Mouse (Mus musculus) heart, adult 2 months (tissue): Measurements from ENCODE around the gene Hs3st2. TPM values are rescaled to one million over a fixed set of nuclear protein-coding genes. Genes with fewer than 3 reads are reported as not detected.
A peak's percentile ranks its signal among the peaks of the same experiment; 100 is the strongest.

ENCODE experiments used
- DNase-seq, 2 experiments: peaks; one replicate each; pipeline ENCODE4 v3.0.0; 2021
- H3K27ac ChIP-seq: fragments of 200-600 bp; 2 replicates; pipeline ENCODE4 v1.8.1; 2022
- H3K27me3 ChIP-seq: fragments of 200-500 bp; 2 replicates; pipeline ENCODE4 v1.6.1; 2012; ENCODE audit warnings: mild to moderate bottlenecking, low read length, inconsistent platforms, mixed read lengths; ENCODE audit not compliant: control insufficient read depth, insufficient read depth
- H3K36me3 ChIP-seq: fragments of 200-500 bp; 2 replicates; pipeline ENCODE4 v1.6.1; 2012; ENCODE audit warnings: low read length, inconsistent platforms; ENCODE audit not compliant: control insufficient read depth, insufficient read depth
- H3K4me1 ChIP-seq: fragments of 200-500 bp; 2 replicates; pipeline ENCODE4 v1.6.1; 2011; ENCODE audit warnings: low read length; ENCODE audit not compliant: control insufficient read depth, insufficient read depth
- H3K4me3 ChIP-seq: fragments of 200-600 bp; 2 replicates; pipeline ENCODE4 v1.8.1; 2022
- H3K79me2 ChIP-seq: fragments of 200-500 bp; replicated peaks from 2 replicates; pipeline ENCODE4 v1.6.1; 2012; ENCODE audit warnings: mild to moderate bottlenecking, inconsistent platforms, low read length, moderate library complexity, mixed read lengths; ENCODE audit not compliant: control insufficient read depth, insufficient read depth
- H3K9ac ChIP-seq: fragments of 200-500 bp; 2 replicates; pipeline ENCODE4 v1.6.1; 2012; ENCODE audit warnings: low read depth, mild to moderate bottlenecking, control low read depth, inconsistent platforms, low read length, mixed read lengths
- CTCF ChIP-seq: fragments of 200-600 bp; IDR thresholded peaks from 2 replicates; pipeline ENCODE4 v1.8.1; 2022; ENCODE audit warnings: antibody characterized with exemption, mild to moderate bottlenecking, moderate library complexity
- EP300 ChIP-seq: fragments of 200-500 bp; IDR thresholded peaks from 2 replicates; pipeline ENCODE4 v1.6.1; 2011; ENCODE audit warnings: low read depth, low read length, control low read depth; ENCODE audit not compliant: insufficient read depth
- POLR2A ChIP-seq: fragments of 200-500 bp; IDR thresholded peaks from 2 replicates; pipeline ENCODE4 v1.6.1; 2011; ENCODE audit warnings: mild to moderate bottlenecking, low read depth, low read length, control low read depth; ENCODE audit not compliant: insufficient read depth
- WGBS: fragments of 180-500 bp; shearing (Covaris S2); methylation state at CpG from one replicate; pipeline ENCODE4 v1.1.7; 2018; 5-methylcytosine and 5-hydroxymethylcytosine counted together
- intact Hi-C: fragments of 180-260 bp; cut with DNase I; formaldehyde crosslinking; loops from one replicate; pipeline ENCODE4 v1.15.1; 2025
- polyA plus RNA-seq: library from polyadenylated mRNA; depleted of rRNA; stranded (reverse); fragments of >200 nt; gene quantifications from 2 replicates; pipeline ENCODE4 v1.2.3, GENCODE M21; 2012
- total RNA-seq, 2 experiments: library from RNA; stranded (reverse); gene quantifications; 2 replicates each; pipeline ENCODE4 v1.2.3; 2021

Gene Hs3st2
- total and polyA plus RNA-seq, 3 experiments, result not detected

- H3K4me3 ChIP-seq, result no peak overlapping the region
- peak in 1 of 2 experiments; percentile 31 for DNase-seq
- intact Hi-C loops, result no loop called here
Observed at GRCm38 (mm10) chr7:121446281-121446680, 54.6 kb downstream of the Hs3st2 start.

GRCm38 (mm10) chr7:121450951-121451843 lies 59.5 kb downstream of the Hs3st2 start:
- intact Hi-C loops, result no loop called here
- WGBS, result 57% methylated on average over 13 of the region's 13 CpGs
- H3K79me2 ChIP-seq, result no peaks in the 10 kb centered on the region
- H3K9ac ChIP-seq, result no peak overlapping the region
- TF ChIP-seq CTCF (no peak), POLR2A (no peak), EP300 (no peak)
- H3K4me1 ChIP-seq, result no peaks in the 10 kb centered on the region
- no peak overlapping the region for H3K27ac ChIP-seq
- no peak for DNase-seq
- no peak overlapping the region for H3K4me3 ChIP-seq
- H3K36me3 ChIP-seq, result no peaks in the 10 kb centered on the region
- no peaks in the 10 kb centered on the region for H3K27me3 ChIP-seq

More at GRCm38 (mm10) chr7:121446281-121446680, 54.6 kb downstream of the Hs3st2 start:
- 61% methylated on average over 4 of the region's 4 CpGs for WGBS
- no peaks in the 10 kb centered on the region for H3K27me3 ChIP-seq
- no peaks in the 10 kb centered on the region for H3K79me2 ChIP-seq
- no peak for TF ChIP-seq EP300
- TF ChIP-seq CTCF, result no peak
- no peak for TF ChIP-seq POLR2A
- H3K36me3 ChIP-seq, result no peaks in the 10 kb centered on the region
- H3K27ac ChIP-seq, result no peak overlapping the region
- H3K4me1 ChIP-seq, result no peaks in the 10 kb centered on the region
- H3K9ac ChIP-seq, result no peak overlapping the region

DNA sequence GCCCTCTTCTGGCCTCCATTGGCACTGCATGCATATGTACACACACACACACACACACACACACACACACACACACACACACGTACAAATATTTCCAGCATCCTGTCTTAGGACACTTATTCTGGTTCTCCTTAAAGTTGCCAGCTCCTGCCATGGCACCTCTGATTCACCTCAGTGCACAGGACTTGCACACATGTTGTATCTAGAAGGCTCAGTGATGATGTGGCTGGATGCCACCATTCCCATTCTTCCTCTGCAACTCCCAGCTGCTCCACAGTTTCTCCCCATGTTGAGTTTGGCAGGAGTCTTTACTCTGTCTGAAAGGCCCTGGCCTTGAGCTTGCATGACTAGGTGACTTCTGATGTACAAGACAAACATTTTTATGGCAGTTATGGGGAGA lies 65.1 kb downstream of the Hs3st2 start:
- intact Hi-C loops, result no loop called here
- Histone ChIP-seq H3K36me3 (no peaks in the 10 kb centered on the region), H3K4me1 (no peaks in the 10 kb centered on the region), H3K27ac (no peak overlapping the region), H3K27me3 (no peaks in the 10 kb centered on the region), H3K4me3 (no peak overlapping the region), H3K9ac (no peak overlapping the region), H3K79me2 (no peaks in the 10 kb centered on the region)
- DNase-seq, result no peak
- WGBS, result 74% methylated on average over 1 of the region's 1 CpGs
- TF ChIP-seq EP300 (no peak), CTCF (no peak), POLR2A (no peak)

- 26% methylated on average over 3 of the region's 3 CpGs for WGBS
Observed at GRCm38 (mm10) chr7:121458075-121458474, 66.4 kb downstream of the Hs3st2 start.

DNA sequence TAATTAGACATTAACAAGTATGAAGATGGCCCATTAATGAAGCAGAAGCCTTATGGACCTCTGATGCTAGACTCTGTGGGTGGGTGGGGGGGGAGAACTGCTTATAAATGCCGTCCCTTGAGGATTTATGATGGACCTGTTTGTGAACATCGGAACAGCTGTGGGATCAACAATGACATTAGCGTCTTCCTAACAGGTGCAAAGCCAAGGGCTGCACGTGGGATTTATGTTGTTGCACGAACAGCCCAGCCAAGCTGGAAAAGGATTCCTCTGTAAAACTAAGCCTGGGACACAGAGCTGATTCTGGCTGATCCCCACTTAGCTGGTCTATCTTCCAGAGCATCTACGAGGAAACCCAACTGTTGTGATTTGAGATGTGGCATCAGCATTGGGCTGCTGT lies 69.0 kb downstream of the Hs3st2 start:
- Histone ChIP-seq H3K27ac (no peak overlapping the region), H3K79me2 (no peaks in the 10 kb centered on the region), H3K4me3 (no peak overlapping the region), H3K9ac (no peak overlapping the region), H3K36me3 (no peaks in the 10 kb centered on the region), H3K4me1 (no peaks in the 10 kb centered on the region), H3K27me3 (no peaks in the 10 kb centered on the region)
- intact Hi-C loops, result no loop called here
- TF ChIP-seq CTCF, result no peak
- TF ChIP-seq POLR2A, result no peak
- TF ChIP-seq EP300, result no peak
- DNase-seq, result no peak
- WGBS, result 82% methylated on average over 6 of the region's 6 CpGs

More at GRCm38 (mm10) chr7:121458075-121458474, 66.4 kb downstream of the Hs3st2 start:
- H3K27ac ChIP-seq, result no peak overlapping the region
- no peaks in the 10 kb centered on the region for H3K4me1 ChIP-seq
- no peaks in the 10 kb centered on the region for H3K27me3 ChIP-seq
- H3K36me3 ChIP-seq, result no peaks in the 10 kb centered on the region
- DNase-seq, result no peak
- no peaks in the 10 kb centered on the region for H3K79me2 ChIP-seq
- H3K9ac ChIP-seq, result no peak overlapping the region
- TF ChIP-seq EP300, result no peak
- TF ChIP-seq POLR2A, result no peak
- no peak for TF ChIP-seq CTCF
- no peak overlapping the region for H3K4me3 ChIP-seq
- intact Hi-C loops, result no loop called here

DNA sequence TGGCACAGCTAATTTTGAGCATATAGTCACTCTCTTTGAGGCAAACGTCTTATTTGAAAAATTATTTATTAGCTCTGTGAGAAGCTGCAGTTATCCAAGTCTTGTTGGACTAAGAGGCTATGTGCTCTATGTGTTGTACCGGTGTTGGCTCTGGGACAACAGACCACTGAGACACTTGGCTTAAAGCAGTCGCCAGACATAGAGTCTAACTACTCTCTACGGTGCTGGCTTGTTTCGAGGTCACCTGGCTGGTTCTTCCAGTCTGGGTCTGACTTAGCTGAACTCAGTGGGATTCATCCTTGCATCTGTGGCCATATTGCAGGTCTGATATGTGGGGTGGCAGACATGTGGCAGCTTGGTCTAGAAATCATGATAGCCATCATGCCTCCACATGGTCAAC lies 72.8 kb downstream of the Hs3st2 start:
- H3K27me3 ChIP-seq, result no peaks in the 10 kb centered on the region
- WGBS, result 84% methylated on average over 5 of the region's 5 CpGs
- no peak for TF ChIP-seq POLR2A
- no peak for TF ChIP-seq EP300
- TF ChIP-seq CTCF, result no peak

More for the DNA sequence above, 72.8 kb downstream of the Hs3st2 start:
- Histone ChIP-seq H3K9ac (no peak overlapping the region), H3K4me3 (no peak overlapping the region), H3K79me2 (no peaks in the 10 kb centered on the region), H3K36me3 (no peaks in the 10 kb centered on the region), H3K27ac (no peak overlapping the region), H3K4me1 (no peaks in the 10 kb centered on the region; the same call in 1 of the 2 replicates)
- intact Hi-C loops, result no loop called here
- no peak for DNase-seq
